Mouse (Mus musculus) ES-Bruce4 (cell line): ENCODE measurements around the gene Raf1. TPM values are rescaled to one million over a fixed set of nuclear protein-coding genes. Genes with fewer than 3 reads are reported as not detected.

Experiments
- H3K27ac ChIP-seq: 2 replicates; pipeline ENCODE4 v1.5.1; 2012; ENCODE audit warnings: low read length, inconsistent platforms; ENCODE audit not compliant: insufficient read depth
- H3K27me3 ChIP-seq: 2 replicates; pipeline ENCODE4 v1.6.1; 2012; ENCODE audit warnings: mild to moderate bottlenecking, low read length, inconsistent platforms; ENCODE audit not compliant: control insufficient read depth, poor library complexity, insufficient read depth, severe bottlenecking
- H3K36me3 ChIP-seq: 2 replicates; pipeline ENCODE4 v1.6.1; 2012; ENCODE audit warnings: inconsistent platforms, mild to moderate bottlenecking, low read length, moderate library complexity; ENCODE audit not compliant: control insufficient read depth, poor library complexity, insufficient read depth, severe bottlenecking
- H3K4me1 ChIP-seq: one replicate; pipeline ENCODE4 v1.8.1; 2011; ENCODE audit warnings: low read length; ENCODE audit not compliant: control insufficient read depth, insufficient read depth
- H3K4me3 ChIP-seq: 2 replicates; pipeline ENCODE4 v1.5.1; 2011; ENCODE audit warnings: low read depth, mild to moderate bottlenecking, low read length
- H3K9ac ChIP-seq: 2 replicates; pipeline ENCODE4 v1.6.1; 2012; ENCODE audit warnings: low read depth, mild to moderate bottlenecking, inconsistent platforms; ENCODE audit not compliant: poor library complexity, severe bottlenecking
- H3K9me3 ChIP-seq: replicated peaks from 2 replicates; pipeline ENCODE4 v1.6.1; 2012; ENCODE audit warnings: mild to moderate bottlenecking, low read length, inconsistent platforms; ENCODE audit not compliant: control insufficient read depth, poor library complexity, insufficient read depth, severe bottlenecking
- CTCF ChIP-seq: IDR thresholded peaks from one replicate; pipeline ENCODE4 v1.8.1; 2011; ENCODE audit warnings: low read depth, low read length
- EP300 ChIP-seq: IDR thresholded peaks from 2 replicates; pipeline ENCODE4 v1.6.1; 2011; ENCODE audit warnings: low read depth, low read length; ENCODE audit not compliant: insufficient read depth
- POLR2A ChIP-seq: IDR thresholded peaks from one replicate; pipeline ENCODE4 v1.8.1; 2011; ENCODE audit warnings: low read length; ENCODE audit not compliant: insufficient read depth
- polyA plus RNA-seq: library from polyadenylated mRNA; stranded (reverse); fragments of >200 nt; gene quantifications from 2 replicates; pipeline ENCODE4 v1.2.4, GENCODE M21; 2011; ENCODE audit warnings: low read depth; ENCODE audit not compliant: missing spikeins, insufficient read depth, insufficient read length

Gene Raf1
- polyA plus RNA-seq, 1 experiment: 81.1 TPM

GRCm38 (mm10) chr6:115584176-115584575 is 92.3 kb downstream of the Raf1 start:
- Histone ChIP-seq H3K27me3 (no peaks in the 10 kb centered on the region), H3K4me3 (no peak overlapping the region), H3K27ac (no peak overlapping the region), H3K4me1 (no peaks in the 10 kb centered on the region), H3K9ac (no peak overlapping the region), H3K9me3 (no peaks in the 10 kb centered on the region), H3K36me3 (no peaks in the 10 kb centered on the region)
- TF ChIP-seq POLR2A: no peak
- no peak for TF ChIP-seq CTCF
- TF ChIP-seq EP300: no peak

- no peaks in the 10 kb centered on the region for H3K4me1 ChIP-seq
- no peak overlapping the region for H3K27ac ChIP-seq
- TF ChIP-seq EP300: no peak
- no peak for TF ChIP-seq CTCF
- no peak for TF ChIP-seq POLR2A
- no peak overlapping the region for H3K4me3 ChIP-seq
- no peaks in the 10 kb centered on the region for H3K9me3 ChIP-seq
- no peaks in the 10 kb centered on the region for H3K36me3 ChIP-seq
- H3K27me3 ChIP-seq: no peaks in the 10 kb centered on the region
- H3K9ac ChIP-seq: no peak overlapping the region
Measured at GRCm38 (mm10) chr6:115583430-115584125, 92.9 kb downstream of the Raf1 start.

GRCm38 (mm10) chr6:115582328-115583115 is 93.9 kb downstream of the Raf1 start:
- TF ChIP-seq EP300 (no peak), CTCF (no peak), POLR2A (no peak)
- Histone ChIP-seq H3K9me3 (no peaks in the 10 kb centered on the region), H3K4me3 (no peak overlapping the region), H3K27me3 (no peaks in the 10 kb centered on the region), H3K4me1 (no peaks in the 10 kb centered on the region), H3K36me3 (no peaks in the 10 kb centered on the region), H3K27ac (no peak overlapping the region), H3K9ac (no peak overlapping the region)

GRCm38 (mm10) chr6:115580810-115581209 is 95.6 kb downstream of the Raf1 start:
- no peaks in the 10 kb centered on the region for H3K9me3 ChIP-seq
- TF ChIP-seq POLR2A: no peak
- no peak for TF ChIP-seq CTCF
- no peak for TF ChIP-seq EP300
- no peaks in the 10 kb centered on the region for H3K4me1 ChIP-seq
- no peaks in the 10 kb centered on the region for H3K36me3 ChIP-seq
- H3K4me3 ChIP-seq: no peak overlapping the region
- no peaks in the 10 kb centered on the region for H3K27me3 ChIP-seq
- H3K9ac ChIP-seq: no peak overlapping the region
- no peak overlapping the region for H3K27ac ChIP-seq

GRCm38 (mm10) chr6:115577941-115578340 is 98.5 kb downstream of the Raf1 start:
- no peak overlapping the region for H3K27ac ChIP-seq
- H3K27me3 ChIP-seq: no peaks in the 10 kb centered on the region
- TF ChIP-seq POLR2A (no peak), EP300 (no peak), CTCF (no peak)
- no peaks in the 10 kb centered on the region for H3K36me3 ChIP-seq
- no peaks in the 10 kb centered on the region for H3K9me3 ChIP-seq
- no peaks in the 10 kb centered on the region for H3K4me1 ChIP-seq
- no peak overlapping the region for H3K9ac ChIP-seq
- H3K4me3 ChIP-seq: no peak overlapping the region

- Histone ChIP-seq H3K27ac (no peak overlapping the region), H3K4me3 (no peak overlapping the region), H3K27me3 (no peaks in the 10 kb centered on the region), H3K4me1 (no peaks in the 10 kb centered on the region), H3K9ac (no peak overlapping the region), H3K9me3 (no peaks in the 10 kb centered on the region), H3K36me3 (no peaks in the 10 kb centered on the region)
- TF ChIP-seq EP300 (no peak), CTCF (no peak), POLR2A (no peak)
Measured at GRCm38 (mm10) chr6:115577407-115577806, 99.0 kb downstream of the Raf1 start.
